In the genomic region with DNA sequence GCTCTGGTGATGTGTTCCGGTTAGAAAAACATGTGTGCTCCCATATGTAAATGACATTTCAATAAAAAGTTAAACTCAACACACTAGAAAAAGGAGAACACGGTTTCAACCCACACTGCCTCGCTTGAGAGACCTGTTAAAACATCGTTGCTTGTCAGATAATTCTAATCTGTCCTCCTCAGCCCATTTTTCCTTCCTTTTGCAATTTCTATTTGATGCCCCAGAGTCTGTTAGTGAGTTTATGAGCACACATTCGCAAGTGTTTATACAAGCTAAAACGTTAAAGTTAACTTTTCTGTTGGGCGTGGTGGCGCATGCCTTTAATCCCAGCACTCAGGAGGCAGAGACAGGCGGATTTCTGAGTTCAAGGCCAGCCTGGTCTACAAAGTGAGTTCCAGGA, we compare ENCODE assay signal across 35 mouse cellular contexts. TPM values are rescaled to one million over a fixed set of nuclear protein-coding genes. Genes with fewer than 3 reads are reported as not detected.
DNase-seq lines count a peak whose midpoint lies in the region; ATAC-seq and TF ChIP-seq lines count a peak whose summit lies in the region.
"Had no signal": no experiment of that assay in that cellular context is flagged by ENCODE, and none has a peak within 500 bp of the region (broad histone marks: within the 10 kb centered on the region; RNA-seq: fewer than 3 reads in every experiment).

No protein-coding gene starts in this region.

- no peak for TF ChIP-seq POLR2A in lung, adult 2 months (IDR thresholded peaks at IDR 0.05; ENCODE audit: borderline replicate concordance, extremely low read depth, low read depth, low read length)

- H3K36me3 ChIP-seq in liver, embryonic 12.5 days = no peaks in the 10 kb centered on the region
- H3K36me3 ChIP-seq in liver, embryonic 13.5 days = no peaks in the 10 kb centered on the region
- no peaks in the 10 kb centered on the region for H3K36me3 ChIP-seq in liver, embryonic 16.5 days (ENCODE audit: control insufficient read depth, insufficient read depth)
- H3K36me3 ChIP-seq: forebrain, embryonic 12.5 days; forebrain, embryonic 15.5 days; heart, embryonic 15.5 days; hindbrain, embryonic 10.5 days had no signal

- ATAC-seq in liver, embryonic 12.5 days = no peak
- no peak for ATAC-seq in liver, embryonic 13.5 days (ENCODE audit: low read depth)
- no peak for ATAC-seq in liver, embryonic 16.5 days (ENCODE audit: low read depth)
- ATAC-seq in megakaryocyte progenitor cell, adult 5-6 weeks (replicated peaks; ENCODE audit: poor library complexity) = no peak
- ATAC-seq: activated CD4-positive, CD25-positive, alpha-beta regulatory T cell, adult 4 months; forebrain, embryonic 15.5 days; hindbrain, embryonic 16.5 days had no signal

- no peak for TF ChIP-seq CTCF in lung, adult 2 months (IDR thresholded peaks at IDR 0.05; ENCODE audit: insufficient read depth, low read length)

- peak overlapping the region; percentile 88 for H3K27ac ChIP-seq in liver, embryonic 12.5 days
- H3K27ac ChIP-seq in liver, embryonic 13.5 days = peak overlapping the region; percentile 88
- H3K27ac ChIP-seq in liver, embryonic 16.5 days (ENCODE audit: low read length) = peak overlapping the region; percentile 84
- H3K27ac ChIP-seq: forebrain, embryonic 12.5 days; forebrain, embryonic 15.5 days; heart, embryonic 15.5 days; hindbrain, embryonic 10.5 days had no signal

- H3K4me2 ChIP-seq in liver, embryonic 12.5 days = no peak overlapping the region
- H3K4me2 ChIP-seq in liver, embryonic 13.5 days = no peak overlapping the region
- no peak overlapping the region for H3K4me2 ChIP-seq in liver, embryonic 16.5 days (ENCODE audit: low read depth, low read length)
- H3K4me2 ChIP-seq: embryonic facial prominence, embryonic 13.5 days; forebrain, embryonic 12.5 days; forebrain, embryonic 15.5 days; heart, embryonic 12.5 days; heart, embryonic 15.5 days had no signal

- no peaks in the 10 kb centered on the region for H3K9me3 ChIP-seq in liver, embryonic 12.5 days (replicated peaks)
- no peaks in the 10 kb centered on the region for H3K9me3 ChIP-seq in liver, embryonic 13.5 days (replicated peaks)
- no peaks in the 10 kb centered on the region for H3K9me3 ChIP-seq in liver, embryonic 16.5 days (replicated peaks; ENCODE audit: control insufficient read depth, low read length)
- H3K9me3 ChIP-seq: embryonic facial prominence, embryonic 13.5 days; forebrain, embryonic 12.5 days; forebrain, embryonic 15.5 days; G1E; heart, embryonic 12.5 days; heart, embryonic 15.5 days; hindbrain, embryonic 10.5 days; hindbrain, embryonic 13.5 days had no signal

- no peak overlapping the region for H3K4me3 ChIP-seq in liver, embryonic 12.5 days
- no peak overlapping the region for H3K4me3 ChIP-seq in liver, embryonic 13.5 days (replicated peaks)
- H3K4me3 ChIP-seq in liver, embryonic 16.5 days (ENCODE audit: low read depth, low read length) = no peak overlapping the region
- no peak overlapping the region for H3K4me3 ChIP-seq in lung, adult 2 months (replicated peaks; ENCODE audit: extremely low read depth, low read depth, low read length)
- H3K4me3 ChIP-seq: embryonic facial prominence, embryonic 13.5 days; erythroblast, embryonic 14.5 days; forebrain, embryonic 12.5 days; heart, embryonic 12.5 days; heart, embryonic 15.5 days had no signal

- no peak overlapping the region; the same call in 1 of the 2 replicates for H3K9ac ChIP-seq in liver, embryonic 12.5 days
- H3K9ac ChIP-seq in liver, embryonic 13.5 days = peak overlapping the region; percentile 66; the same call in 1 of the 2 replicates
- no peak overlapping the region for H3K9ac ChIP-seq in liver, embryonic 16.5 days (ENCODE audit: low read depth, low read length)
- H3K9ac ChIP-seq: embryonic facial prominence, embryonic 13.5 days; forebrain, embryonic 12.5 days; forebrain, embryonic 15.5 days; heart, embryonic 12.5 days had no signal

- H3K27me3 ChIP-seq in liver, embryonic 12.5 days (replicated peaks) = no peaks in the 10 kb centered on the region
- no peaks in the 10 kb centered on the region for H3K27me3 ChIP-seq in liver, embryonic 13.5 days
- H3K27me3 ChIP-seq in liver, embryonic 16.5 days (ENCODE audit: control insufficient read depth, insufficient read depth, low read depth, low read length) = no peaks in the 10 kb centered on the region
- H3K27me3 ChIP-seq: CH12.LX; embryonic facial prominence, embryonic 13.5 days; forebrain, embryonic 12.5 days; forebrain, embryonic 15.5 days; heart, embryonic 12.5 days; heart, embryonic 15.5 days; hindbrain, embryonic 13.5 days had no signal

- H3K4me1 ChIP-seq in liver, embryonic 12.5 days = peaks cover 50% of the 10 kb centered on the region
- H3K4me1 ChIP-seq in liver, embryonic 13.5 days (replicated peaks) = peaks cover 49% of the 10 kb centered on the region
- peaks cover 30% of the 10 kb centered on the region for H3K4me1 ChIP-seq in liver, embryonic 16.5 days (ENCODE audit: control insufficient read depth, low read depth, low read length)
- H3K4me1 ChIP-seq in lung, adult 2 months (ENCODE audit: control insufficient read depth, insufficient read depth, low read length) = peaks cover 7% of the 10 kb centered on the region

- no peak for DNase-seq in liver
- no peak for DNase-seq in liver, embryonic 13.5 days
- no peak for DNase-seq in lung, adult 2 months
- no peak for DNase-seq in ovary, postnatal 14 days (ENCODE audit: low spot score)
- DNase-seq: adrenal gland, adult 8-10 months; adrenal gland, postnatal 25 days; B cell, adult 2 months; cerebellum, adult 11 months; cerebellum, adult 2 months; cerebellum, adult 9-11 months; cerebellum, postnatal 25 days; embryo, embryonic 11 days; gastrocnemius, postnatal 25 days; heart, adult 18-20 months; heart, postnatal 10 days; heart, postnatal 36 days had no signal

- WGBS in liver, embryonic 12.5 days (ENCODE audit: insufficient replicate concordance) = 45% methylated on average over 9 of the region's 9 CpGs
- WGBS in liver, embryonic 13.5 days (ENCODE audit: insufficient replicate concordance) = 53% methylated on average over 9 of the region's 9 CpGs
- 49% methylated on average over 9 of the region's 9 CpGs for WGBS in liver, embryonic 16.5 days (ENCODE audit: insufficient replicate concordance)
- 81% methylated on average over 9 of the region's 9 CpGs for WGBS in lung, adult 2 months

RNA-seq across cellular contexts. Expression of a gene that starts 1.7 kb away (rescaled TPM):
- polyA plus RNA-seq in liver, embryonic 12.5 days (2016; fragmentation: Nextera tagmentation; extraction: Ambion mirVana) = 41.5 and 43.0 TPM in 2 replicates
- 25.3 and 29.4 TPM in 2 replicates for polyA plus RNA-seq in liver, embryonic 13.5 days (2015; fragmentation: Nextera tagmentation; extraction: Ambion mirVana)
- polyA plus RNA-seq in liver, embryonic 16.5 days (2015; fragmentation: Nextera tagmentation; extraction: Ambion mirVana) = 25.1 and 27.5 TPM in 2 replicates
- total RNA-seq in megakaryocyte progenitor cell, adult 5-6 weeks (2015) = 46.2 and 48.8 TPM in 2 replicates
- 45.5 and 48.9 TPM in 2 replicates for total RNA-seq in megakaryocyte progenitor cell, adult 5-6 weeks (2017)
- polyA plus RNA-seq in lung, adult 2 months (2012; rRNA removed) = 43.8 and 51.5 TPM in 2 replicates

RNA-seq across cellular contexts. Expression of a gene that starts 27.1 kb away (rescaled TPM):
- polyA plus RNA-seq in liver, embryonic 12.5 days (2016; fragmentation: Nextera tagmentation; extraction: Ambion mirVana) = 0.06 and 0.08 TPM in 2 replicates
- polyA plus RNA-seq in liver, embryonic 13.5 days (2015; fragmentation: Nextera tagmentation; extraction: Ambion mirVana) = 0.03 TPM in 1 of 2 replicates, not detected in the other
- polyA plus RNA-seq in liver, embryonic 16.5 days (2015; fragmentation: Nextera tagmentation; extraction: Ambion mirVana) = 0.05 and 0.08 TPM in 2 replicates
- 0.15 and 0.20 TPM in 2 replicates for total RNA-seq in megakaryocyte progenitor cell, adult 5-6 weeks (2015)
- not detected in 2 replicates for total RNA-seq in megakaryocyte progenitor cell, adult 5-6 weeks (2017)
- 0.44 and 0.45 TPM in 2 replicates for polyA plus RNA-seq in lung, adult 2 months (2012; rRNA removed)
- total RNA-seq: common myeloid progenitor, adult 5-6 weeks; G1E; gastrocnemius, adult 8-10 months; gastrocnemius, postnatal 25 days had no signal
- polyA plus RNA-seq: activated CD4-positive, CD25-positive, alpha-beta regulatory T cell, adult 4 months; erythroblast, embryonic 14.5 days; G1E; heart, embryonic 12.5 days had no signal

RNA-seq across cellular contexts. Expression of a gene that starts 30.9 kb away (rescaled TPM):
- polyA plus RNA-seq in liver, embryonic 12.5 days (2016; fragmentation: Nextera tagmentation; extraction: Ambion mirVana) = 9.6 and 10.6 TPM in 2 replicates
- polyA plus RNA-seq in liver, embryonic 13.5 days (2015; fragmentation: Nextera tagmentation; extraction: Ambion mirVana) = 8.1 and 8.3 TPM in 2 replicates
- polyA plus RNA-seq in liver, embryonic 16.5 days (2015; fragmentation: Nextera tagmentation; extraction: Ambion mirVana) = 5.6 and 6.4 TPM in 2 replicates
- 5.6 and 6.3 TPM in 2 replicates for total RNA-seq in megakaryocyte progenitor cell, adult 5-6 weeks (2015)
- 11.0 and 17.9 TPM in 2 replicates for total RNA-seq in megakaryocyte progenitor cell, adult 5-6 weeks (2017)
- 9.3 and 9.7 TPM in 2 replicates for polyA plus RNA-seq in lung, adult 2 months (2012; rRNA removed)

RNA-seq across cellular contexts. Expression of a gene that starts 40.5 kb away (rescaled TPM):
- polyA plus RNA-seq in liver, embryonic 12.5 days (2016; fragmentation: Nextera tagmentation; extraction: Ambion mirVana) = not detected in 2 replicates
- not detected in 2 replicates for polyA plus RNA-seq in liver, embryonic 13.5 days (2015; fragmentation: Nextera tagmentation; extraction: Ambion mirVana)
- not detected in 2 replicates for polyA plus RNA-seq in liver, embryonic 16.5 days (2015; fragmentation: Nextera tagmentation; extraction: Ambion mirVana)
- not detected in 2 replicates for total RNA-seq in megakaryocyte progenitor cell, adult 5-6 weeks (2015)
- total RNA-seq in megakaryocyte progenitor cell, adult 5-6 weeks (2017) = not detected in 2 replicates
- polyA plus RNA-seq in lung, adult 2 months (2012; rRNA removed) = 2.2 and 2.4 TPM in 2 replicates
- total RNA-seq: adrenal gland, adult 8-10 months; adrenal gland, postnatal 25 days; CH12.LX; common myeloid progenitor, adult 5-6 weeks; G1E; gastrocnemius, adult 8-10 months; gastrocnemius, postnatal 25 days; heart, adult 18-20 months; heart, postnatal 10 days; heart, postnatal 36 days had no signal
- polyA plus RNA-seq: activated CD4-positive, CD25-positive, alpha-beta regulatory T cell, adult 4 months; brain, embryonic 14.5 days; cerebellum, adult 2 months; embryonic facial prominence, embryonic 10.5 days; embryonic facial prominence, embryonic 13.5 days; erythroblast, embryonic 14.5 days; forebrain, embryonic 12.5 days; G1E; heart, embryonic 12.5 days; heart, embryonic 15.5 days; hindbrain, embryonic 10.5 days; hindbrain, embryonic 16.5 days had no signal

RNA-seq across cellular contexts. Expression of a gene that starts 49.4 kb away (rescaled TPM):
- 9.7 and 11.2 TPM in 2 replicates for polyA plus RNA-seq in liver, embryonic 12.5 days (2016; fragmentation: Nextera tagmentation; extraction: Ambion mirVana)
- polyA plus RNA-seq in liver, embryonic 13.5 days (2015; fragmentation: Nextera tagmentation; extraction: Ambion mirVana) = 4.5 and 4.8 TPM in 2 replicates
- 2.4 and 3.6 TPM in 2 replicates for polyA plus RNA-seq in liver, embryonic 16.5 days (2015; fragmentation: Nextera tagmentation; extraction: Ambion mirVana)
- 16.5 and 19.1 TPM in 2 replicates for total RNA-seq in megakaryocyte progenitor cell, adult 5-6 weeks (2015)
- total RNA-seq in megakaryocyte progenitor cell, adult 5-6 weeks (2017) = 23.8 and 31.4 TPM in 2 replicates
- polyA plus RNA-seq in lung, adult 2 months (2012; rRNA removed) = 52.6 and 61.6 TPM in 2 replicates
